Mouse (Mus musculus) adrenal gland (tissue): ENCODE measurements around the gene Sbf2.

ENCODE experiments used
- intact Hi-C: fragments of 180-260 bp; cut with DNase I; formaldehyde crosslinking; loops from one replicate; pipeline ENCODE4 v1.15.1; 2025
- long read RNA-seq, 2 experiments: library from polyadenylated mRNA; unstranded; transcript quantifications; one replicate each; pipeline ENCODE4 v2.0.0; 2020; ENCODE audit warnings: borderline replicate concordance in 1 of 2; ENCODE audit not compliant: insufficient replicate concordance in 1 of 2

Gene Sbf2
- long read RNA-seq, experiment 1, partial matches to known transcripts = 3 of 8 reads
- long read RNA-seq, experiment 1, other reads (novel, unspliced or antisense) = 4 of 8 reads
- long read RNA-seq, experiment 2, partial matches to known transcripts = 9 of 17 reads
- long read RNA-seq, experiment 2, other reads (novel, unspliced or antisense) = 4 of 17 reads

DNA sequence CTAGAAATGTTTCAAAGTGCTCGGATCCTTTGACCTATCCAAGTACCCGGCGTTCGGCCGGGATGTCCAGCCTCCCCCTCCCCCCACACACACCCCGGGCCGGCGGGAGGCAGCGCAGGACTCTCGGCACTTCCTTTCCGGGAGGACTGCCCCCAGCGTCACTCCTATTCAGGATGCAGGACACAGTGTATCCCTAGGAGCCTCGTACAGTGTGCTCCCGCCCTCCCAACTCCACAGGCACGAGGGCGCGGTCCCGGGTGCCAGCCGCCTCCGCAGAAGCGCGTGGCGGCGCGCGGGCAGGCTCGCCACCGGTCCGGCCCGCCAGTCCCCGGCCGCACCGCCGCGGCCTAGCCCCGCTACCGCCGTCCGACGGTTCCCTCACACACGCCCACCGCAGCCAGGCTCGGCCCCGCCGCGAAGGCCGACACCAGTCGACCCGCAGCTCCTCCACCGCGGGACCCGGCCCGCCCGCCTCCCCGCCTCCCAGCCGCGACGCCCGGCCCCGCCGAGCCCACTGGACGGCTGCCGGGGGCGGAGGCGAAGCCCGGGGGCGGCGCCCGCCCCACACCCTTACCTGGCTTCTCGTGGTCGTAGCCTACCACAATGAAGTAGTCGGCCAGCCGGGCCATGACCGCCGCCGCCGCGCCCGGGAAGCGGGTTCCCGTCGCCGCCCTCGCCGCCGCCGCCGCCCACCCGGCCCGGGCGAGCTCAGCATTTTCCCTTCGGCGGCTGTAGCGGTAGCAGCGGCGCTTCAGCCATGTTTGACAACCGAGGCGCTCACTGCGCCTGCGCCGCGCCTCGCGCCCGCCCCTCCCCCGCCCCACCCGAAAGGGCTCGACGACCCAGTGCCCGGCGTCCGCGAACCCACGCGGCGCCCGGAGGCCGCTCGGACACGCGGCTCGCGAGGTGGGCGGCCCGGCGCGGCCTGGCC lies at the start of gene Sbf2:
Gene Sbf2, minus strand, starts transcription at position 790 of the 931 bp plus-strand sequence.
- intact Hi-C loops = no loop called here

DNA sequence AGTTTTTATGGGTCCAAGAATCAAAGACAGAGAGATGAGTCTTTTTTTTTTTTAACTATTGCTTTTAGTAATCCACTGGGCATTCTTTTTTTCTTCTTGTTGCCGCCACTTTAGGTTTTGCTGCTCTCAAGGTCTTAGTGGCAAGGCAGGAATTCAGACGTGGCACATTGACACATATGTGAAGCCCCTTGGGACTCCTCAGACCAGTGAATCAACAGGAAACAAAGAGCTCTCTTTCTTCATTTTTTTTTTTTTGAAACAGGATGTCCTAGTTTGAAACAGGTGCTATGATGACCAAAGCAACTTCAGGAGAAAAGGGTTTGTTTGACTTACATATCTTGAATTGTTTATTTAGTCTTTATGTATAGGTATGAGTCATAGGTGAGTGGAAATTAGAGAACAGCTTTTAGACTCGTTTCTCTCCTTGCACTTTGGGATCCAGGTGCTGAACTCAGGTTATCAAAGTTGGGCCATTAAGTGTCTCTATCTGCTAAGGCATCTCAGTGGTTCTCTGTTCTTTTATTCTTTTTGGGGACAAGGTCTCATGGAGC lies 43.7 kb upstream of the Sbf2 start:
- intact Hi-C loops = loop anchor here (5.0 kb wide), 1 partner anchor 34 kb away; no protein-coding TSS in a partner anchor

DNA sequence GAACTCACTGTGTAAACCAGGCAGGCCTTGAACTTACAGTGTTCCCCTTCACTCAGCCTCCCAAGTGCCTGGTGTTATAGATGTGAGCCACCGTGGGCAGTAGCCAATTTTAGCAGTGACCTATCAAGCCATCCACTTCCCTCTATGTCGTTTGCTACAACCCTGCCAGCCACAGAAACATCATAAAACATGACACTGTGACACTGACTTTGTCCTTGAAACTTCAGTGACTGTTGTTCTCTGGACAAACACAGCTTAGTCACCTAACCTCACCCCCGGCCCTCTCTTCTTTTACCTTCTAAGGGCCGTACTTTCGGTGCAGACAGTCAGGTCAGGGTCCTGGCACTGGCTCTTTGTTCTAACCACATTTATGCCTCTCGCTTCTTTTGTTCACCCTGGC lies 41.2 kb upstream of the Sbf2 start:
- intact Hi-C loops = loop anchor here (5.0 kb wide), 1 partner anchor 36 kb away; no protein-coding TSS in a partner anchor

- intact Hi-C loops = loop anchor here (5.0 kb wide), 1 partner anchor 37 kb away; no protein-coding TSS in a partner anchor
Observed at GRCm38 (mm10) chr7:110655230-110655629, 40.5 kb upstream of the Sbf2 start.

- intact Hi-C loops = no loop called here
Observed at GRCm38 (mm10) chr7:110651091-110651490, 36.4 kb upstream of the Sbf2 start.

DNA sequence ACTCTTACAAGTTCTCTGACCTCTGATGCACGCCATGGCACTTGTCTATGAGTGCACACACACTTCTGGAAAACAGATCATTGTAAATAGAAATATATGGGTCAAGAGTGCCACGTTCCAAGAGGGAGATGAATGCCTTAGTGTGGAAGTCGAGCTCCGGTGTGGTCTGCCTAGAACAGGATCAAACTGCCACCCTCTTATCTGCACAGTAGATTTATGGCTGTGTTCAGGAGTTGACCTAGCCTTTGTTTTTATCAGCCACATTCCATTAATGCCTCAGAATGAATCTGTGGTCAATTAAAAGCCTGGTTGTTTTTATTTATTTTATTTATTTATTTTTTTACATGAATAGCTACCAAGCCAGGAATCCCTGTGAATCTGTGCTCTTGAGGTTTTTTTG lies 35.8 kb upstream of the Sbf2 start:
- intact Hi-C loops = no loop called here

GRCm38 (mm10) chr7:110649133-110649987 lies 34.6 kb upstream of the Sbf2 start:
- intact Hi-C loops = no loop called here

DNA sequence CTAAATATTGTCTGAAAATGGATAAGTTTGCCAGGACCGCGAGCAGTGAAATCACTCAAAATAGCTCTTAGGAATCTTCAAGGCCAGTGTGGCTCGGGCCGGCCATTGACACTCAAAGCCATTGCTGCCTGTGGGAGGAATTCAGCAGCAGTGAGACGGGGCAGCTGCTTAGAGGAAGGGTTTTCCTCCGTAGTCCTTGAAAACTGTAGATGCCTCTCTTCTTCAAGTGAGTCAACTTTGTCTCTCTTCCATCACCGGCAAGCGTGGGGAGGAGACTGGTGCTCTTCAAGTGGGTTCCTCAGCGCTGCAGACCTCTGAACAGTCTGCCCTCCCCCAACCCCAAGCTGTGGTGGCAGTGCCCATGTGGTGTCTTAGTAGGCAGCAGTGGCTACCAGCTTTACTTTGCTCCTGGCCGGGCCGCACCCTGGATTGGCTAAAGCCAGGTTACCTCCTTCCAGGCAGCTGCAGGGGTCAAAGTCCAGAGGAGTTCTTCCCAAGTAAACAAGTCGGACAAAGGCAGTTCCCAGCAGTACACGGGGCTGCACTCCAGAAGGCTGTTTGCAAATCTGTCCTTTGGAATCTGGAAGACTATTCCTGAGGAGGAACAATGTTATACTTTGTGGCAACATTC lies 33.8 kb upstream of the Sbf2 start:
- intact Hi-C loops = no loop called here

- intact Hi-C loops = no loop called here
Observed at GRCm38 (mm10) chr7:110647559-110648454, 33.1 kb upstream of the Sbf2 start.

DNA sequence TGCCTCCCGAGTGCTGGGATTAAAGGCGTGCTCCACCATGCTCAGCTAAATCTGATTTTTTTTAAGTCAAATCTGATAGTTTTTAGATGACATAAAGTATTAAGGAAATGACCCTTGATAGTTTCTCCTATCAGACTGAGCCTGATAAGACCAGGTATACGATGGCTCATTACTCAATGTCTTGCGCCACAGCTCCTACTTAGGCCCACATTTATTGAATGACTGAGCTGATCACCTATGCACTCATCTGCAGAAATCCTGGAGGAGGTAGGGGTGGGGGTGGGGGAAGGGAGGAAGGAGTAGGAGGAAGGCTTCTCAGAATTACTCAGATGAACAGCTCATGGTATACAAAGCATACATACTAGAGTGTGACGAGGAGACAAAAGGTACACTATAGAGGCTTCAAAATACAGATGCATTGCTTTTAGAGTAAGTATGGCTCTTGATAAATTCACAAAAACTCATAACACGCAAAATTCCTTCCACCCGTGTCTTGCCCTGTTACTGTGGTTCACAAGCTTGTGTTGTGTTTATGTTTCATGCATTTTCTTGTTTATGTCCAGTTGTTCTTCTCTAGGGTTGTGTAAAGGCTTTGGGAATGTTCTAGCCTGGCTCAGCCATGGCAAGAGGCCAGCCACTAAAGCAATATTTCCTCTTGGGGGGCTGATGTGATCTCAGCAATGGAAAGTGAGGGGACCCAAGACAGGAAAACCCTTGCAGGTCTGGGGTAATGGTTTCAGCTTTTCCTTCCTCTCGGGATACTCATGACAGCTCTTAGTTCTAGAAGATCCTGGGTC lies 32.1 kb upstream of the Sbf2 start:
- intact Hi-C loops = no loop called here

DNA sequence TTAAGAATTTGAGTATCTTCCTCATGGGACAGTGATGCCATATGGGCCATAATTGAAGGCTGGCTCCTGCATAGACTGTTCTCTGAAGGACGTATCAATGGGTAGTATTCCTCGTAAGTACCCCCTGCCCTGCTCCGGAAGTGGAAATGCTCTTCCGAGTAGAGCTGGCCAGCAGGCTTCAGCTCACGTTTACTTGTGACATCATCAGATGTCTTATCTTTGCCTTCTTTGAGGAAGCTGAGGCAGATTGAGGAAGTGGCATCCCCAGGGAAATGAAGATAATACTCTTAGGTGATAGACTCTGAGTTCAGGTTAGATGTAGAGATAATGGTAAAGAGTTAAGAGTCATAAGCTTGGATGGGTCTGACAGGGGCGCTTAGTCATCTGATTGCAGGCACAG lies 31.1 kb upstream of the Sbf2 start:
- intact Hi-C loops = no loop called here

- intact Hi-C loops = no loop called here
Observed at GRCm38 (mm10) chr7:110645311-110645710, 30.6 kb upstream of the Sbf2 start.

GRCm38 (mm10) chr7:110639958-110640357 lies 25.2 kb upstream of the Sbf2 start:
- intact Hi-C loops = loop anchor here (10.0 kb wide), 1 partner anchor 205 kb away; no protein-coding TSS in a partner anchor

GRCm38 (mm10) chr7:110639291-110639915 lies 24.7 kb upstream of the Sbf2 start:
- intact Hi-C loops = loop anchor here (10.0 kb wide), 1 partner anchor 205 kb away; no protein-coding TSS in a partner anchor

GRCm38 (mm10) chr7:110638305-110639110 lies 23.8 kb upstream of the Sbf2 start:
- intact Hi-C loops = loop anchor here (10.0 kb wide), 1 partner anchor 204 kb away; no protein-coding TSS in a partner anchor

- intact Hi-C loops = loop anchor here (10.0 kb wide), 1 partner anchor 202 kb away; no protein-coding TSS in a partner anchor
Observed at GRCm38 (mm10) chr7:110636559-110636958, 21.8 kb upstream of the Sbf2 start.

GRCm38 (mm10) chr7:110635929-110636328 lies 21.2 kb upstream of the Sbf2 start:
- intact Hi-C loops = loop anchor here (10.0 kb wide), 1 partner anchor 201 kb away; no protein-coding TSS in a partner anchor
